Mouse (Mus musculus): ENCODE results near the gene Arid5b. TPM values are rescaled to one million over a fixed set of nuclear protein-coding genes. Genes with fewer than 3 reads are reported as not detected.

Gene Arid5b
- polyA plus RNA-seq, 1 experiment from 2014 or later = 22.7 TPM

GRCm38 (mm10) chr10:68263296-68263968 lies 15.1 kb downstream of the Arid5b start:
- peaks cover 7% of the 10 kb centered on the region for H3K4me1 ChIP-seq (replicated peaks)
- no peak overlapping the region for H3K4me2 ChIP-seq
- no peak overlapping the region for H3K9ac ChIP-seq
- H3K9me3 ChIP-seq = no peaks in the 10 kb centered on the region
- H3K36me3 ChIP-seq = no peaks in the 10 kb centered on the region
- no peaks in the 10 kb centered on the region for H3K27me3 ChIP-seq
- 92% methylated on average over 9 of the region's 9 CpGs for WGBS
- H3K27ac ChIP-seq = no peak overlapping the region
- ATAC-seq (ENCODE audit: low FRiP score) = no peak
- H3K4me3 ChIP-seq = no peak overlapping the region

DNA sequence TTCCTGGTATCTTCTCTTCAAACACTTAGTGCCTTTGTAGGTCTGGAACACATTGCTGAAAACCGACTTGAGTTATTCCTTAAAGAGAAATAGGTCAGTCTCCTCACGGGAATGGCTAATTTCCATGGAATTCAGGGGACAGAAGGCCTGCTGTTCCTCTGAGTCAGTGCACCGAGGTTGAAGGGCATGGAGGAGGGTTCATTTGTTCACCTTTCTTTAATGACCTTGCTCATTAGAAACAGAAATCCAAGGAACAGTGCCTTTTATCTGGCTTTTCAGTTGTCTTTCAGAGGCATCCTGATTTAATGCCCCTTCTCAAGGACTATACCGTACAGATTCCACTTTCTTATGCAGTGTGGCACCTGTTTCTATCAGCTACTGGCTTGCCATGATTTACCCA lies 18.9 kb downstream of the Arid5b start:
- no peak overlapping the region for H3K4me3 ChIP-seq
- no peak overlapping the region for H3K9ac ChIP-seq
- no peaks in the 10 kb centered on the region for H3K9me3 ChIP-seq
- no peak for ATAC-seq (ENCODE audit: low FRiP score)
- H3K36me3 ChIP-seq = no peaks in the 10 kb centered on the region
- H3K27me3 ChIP-seq = no peaks in the 10 kb centered on the region
- 57% methylated on average over 4 of the region's 4 CpGs for WGBS
- H3K4me2 ChIP-seq = no peak overlapping the region
- no peaks in the 10 kb centered on the region for H3K4me1 ChIP-seq (replicated peaks)
- no peak overlapping the region for H3K27ac ChIP-seq

DNA sequence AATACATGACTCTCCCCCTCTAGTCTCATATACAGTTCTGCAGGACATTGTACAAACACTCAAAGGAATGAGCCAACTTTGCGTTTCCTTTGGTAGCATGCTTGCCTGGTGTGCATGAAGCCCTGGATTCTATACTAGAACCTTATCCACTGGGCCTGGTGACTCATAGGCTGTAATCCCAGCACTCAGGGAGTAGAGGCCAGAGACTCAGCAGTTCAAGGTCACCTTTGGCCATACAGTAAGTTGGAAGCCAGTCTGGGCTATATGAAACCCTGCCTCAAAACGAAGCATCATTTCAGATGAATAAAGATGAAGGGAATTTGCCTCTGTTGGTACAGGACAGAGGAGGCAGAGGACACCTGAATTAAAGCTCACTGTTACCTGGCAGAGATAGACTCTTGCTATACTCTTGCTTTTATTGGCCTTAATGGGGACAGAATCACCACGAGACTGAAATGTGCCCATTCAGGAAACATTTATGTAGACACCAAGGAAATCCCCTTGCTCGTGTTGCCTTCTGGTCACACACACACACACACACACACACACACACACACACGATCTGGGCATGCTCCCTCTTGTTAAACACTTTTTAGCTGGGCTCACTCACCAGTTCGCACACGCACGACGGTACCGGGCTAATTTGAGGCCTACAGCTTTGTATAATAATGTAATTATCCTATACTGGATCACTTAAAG lies 21.0 kb downstream of the Arid5b start:
- no peak overlapping the region for H3K27ac ChIP-seq
- no peaks in the 10 kb centered on the region for H3K9me3 ChIP-seq
- H3K9ac ChIP-seq = no peak overlapping the region
- no peaks in the 10 kb centered on the region for H3K4me1 ChIP-seq (replicated peaks)
- H3K36me3 ChIP-seq = 0 out of 2 replicates have a peak, but pooled peaks cover 3% of the 10 kb centered on the region
- no peaks in the 10 kb centered on the region for H3K27me3 ChIP-seq
- no peak for ATAC-seq (ENCODE audit: low FRiP score)
- WGBS = 94% methylated on average over 10 of the region's 10 CpGs
- no peak overlapping the region for H3K4me2 ChIP-seq
- no peak overlapping the region for H3K4me3 ChIP-seq

DNA sequence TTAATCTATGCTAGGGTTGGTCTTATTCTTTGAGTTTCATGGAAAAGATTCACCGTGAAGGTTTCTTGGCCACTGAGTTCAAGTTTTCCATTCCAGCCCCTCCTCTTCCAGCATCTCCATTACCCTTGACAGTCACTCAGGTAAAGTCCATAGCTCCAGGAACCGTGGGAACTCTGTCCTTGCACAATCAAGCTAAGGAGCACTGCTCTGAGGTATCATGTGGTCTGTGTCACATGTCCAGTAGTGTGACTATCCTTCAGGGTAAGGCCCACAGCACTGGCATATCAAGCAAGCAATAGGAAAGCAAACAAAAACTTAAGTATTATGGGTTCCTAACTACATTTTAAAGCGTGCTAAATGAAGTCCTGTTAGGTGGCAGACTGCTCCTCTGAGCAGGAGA lies 22.4 kb downstream of the Arid5b start:
- Histone ChIP-seq H3K4me1 (replicated peaks) (no peaks in the 10 kb centered on the region), H3K27ac (no peak overlapping the region), H3K36me3 (0 out of 2 replicates have a peak, but pooled peaks cover 5% of the 10 kb centered on the region), H3K27me3 (no peaks in the 10 kb centered on the region), H3K9me3 (no peaks in the 10 kb centered on the region), H3K4me3 (no peak overlapping the region), H3K4me2 (no peak overlapping the region), H3K9ac (no peak overlapping the region)
- 89% methylated on average over 3 of the region's 3 CpGs for WGBS
- no peak for ATAC-seq (ENCODE audit: low FRiP score)

GRCm38 (mm10) chr10:68253452-68254117 lies 25.0 kb downstream of the Arid5b start:
- WGBS = 84% methylated on average over 7 of the region's 7 CpGs
- H3K27ac ChIP-seq = no peak overlapping the region
- H3K36me3 ChIP-seq = 0 out of 2 replicates have a peak, but pooled peaks cover 5% of the 10 kb centered on the region
- no peak overlapping the region for H3K4me2 ChIP-seq
- no peak overlapping the region for H3K4me3 ChIP-seq
- no peak for ATAC-seq (ENCODE audit: low FRiP score)
- H3K9ac ChIP-seq = no peak overlapping the region
- peaks cover 7% of the 10 kb centered on the region for H3K4me1 ChIP-seq (replicated peaks)
- H3K27me3 ChIP-seq = no peaks in the 10 kb centered on the region
- no peaks in the 10 kb centered on the region for H3K9me3 ChIP-seq

DNA sequence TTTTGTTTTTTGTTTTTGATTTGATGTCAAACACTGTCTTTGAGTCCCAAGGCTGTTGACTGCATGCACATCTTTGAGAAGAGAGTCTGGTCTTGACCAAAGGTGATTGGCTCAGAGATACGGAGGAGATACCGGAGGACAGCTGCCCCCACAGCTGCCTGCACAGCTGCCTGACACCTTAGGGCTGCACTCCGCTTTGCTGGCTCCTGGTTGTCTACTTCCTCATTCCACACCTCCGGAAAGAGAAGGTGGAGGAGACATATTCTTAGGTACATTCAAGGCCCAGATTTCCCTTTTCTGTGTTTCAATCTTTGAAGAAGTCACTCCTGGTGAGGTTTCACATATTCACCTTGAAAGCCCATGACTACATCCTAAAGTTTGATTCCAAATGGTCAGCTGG lies 25.9 kb downstream of the Arid5b start:
- Histone ChIP-seq H3K4me3 (no peak overlapping the region), H3K4me1 (replicated peaks) (peaks cover 9% of the 10 kb centered on the region), H3K27me3 (no peaks in the 10 kb centered on the region), H3K9ac (no peak overlapping the region), H3K4me2 (no peak overlapping the region), H3K27ac (no peak overlapping the region), H3K36me3 (0 out of 2 replicates have a peak, but pooled peaks cover 5% of the 10 kb centered on the region), H3K9me3 (no peaks in the 10 kb centered on the region)
- 96% methylated on average over 4 of the region's 4 CpGs for WGBS
- no peak for ATAC-seq (ENCODE audit: low FRiP score)

- Histone ChIP-seq H3K9ac (no peak overlapping the region), H3K4me3 (no peak overlapping the region), H3K27ac (no peak overlapping the region), H3K4me2 (no peak overlapping the region), H3K27me3 (no peaks in the 10 kb centered on the region), H3K9me3 (no peaks in the 10 kb centered on the region), H3K4me1 (replicated peaks) (peaks cover 9% of the 10 kb centered on the region), H3K36me3 (0 out of 2 replicates have a peak, but pooled peaks cover 5% of the 10 kb centered on the region)
- WGBS = 61% methylated on average over 6 of the region's 6 CpGs
- no peak for ATAC-seq (ENCODE audit: low FRiP score)
These were observed 29.2 kb downstream of the Arid5b start for GRCm38 (mm10) chr10:68249355-68249782.

DNA sequence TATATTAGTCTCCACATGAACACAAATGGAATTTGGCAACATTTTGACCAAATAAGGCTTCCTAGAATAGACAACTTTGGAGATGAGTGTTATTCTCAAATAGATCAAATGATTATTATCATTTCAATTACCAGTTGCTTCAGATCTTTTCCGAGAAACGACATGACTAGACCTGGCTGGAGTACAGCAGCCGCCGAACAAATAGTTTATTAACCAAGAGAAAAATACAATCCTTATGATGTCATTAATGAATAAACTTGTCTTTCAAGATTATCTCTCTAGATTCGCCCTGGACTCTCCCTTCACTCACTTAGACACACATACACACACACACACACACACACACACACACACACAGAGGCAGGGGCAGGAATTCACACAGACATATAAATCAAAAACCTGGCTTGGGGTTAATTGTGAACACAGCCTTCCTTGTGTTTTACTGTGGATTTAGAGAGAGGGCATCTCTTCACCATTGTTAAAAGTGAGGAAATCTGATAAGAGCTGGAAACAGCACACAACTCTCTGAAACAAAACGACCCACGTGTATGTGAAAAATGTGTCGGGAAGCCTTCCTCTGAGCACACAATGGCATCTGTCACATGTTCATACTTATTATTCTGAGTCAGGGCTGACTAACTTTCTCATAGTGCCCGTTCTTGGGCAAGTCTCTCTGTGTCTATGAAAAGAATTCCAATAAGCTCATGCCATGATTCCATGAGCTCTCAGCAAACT lies 30.1 kb downstream of the Arid5b start:
- 0 out of 2 replicates have a peak, but pooled peaks cover 5% of the 10 kb centered on the region for H3K36me3 ChIP-seq
- peaks cover 9% of the 10 kb centered on the region for H3K4me1 ChIP-seq (replicated peaks)
- no peak overlapping the region for H3K27ac ChIP-seq
- no peak overlapping the region for H3K4me3 ChIP-seq
- H3K9me3 ChIP-seq = no peaks in the 10 kb centered on the region
- 49% methylated on average over 9 of the region's 9 CpGs for WGBS
- no peak for ATAC-seq (ENCODE audit: low FRiP score)
- H3K4me2 ChIP-seq = no peak overlapping the region
- no peak overlapping the region for H3K9ac ChIP-seq
- H3K27me3 ChIP-seq = no peaks in the 10 kb centered on the region

DNA sequence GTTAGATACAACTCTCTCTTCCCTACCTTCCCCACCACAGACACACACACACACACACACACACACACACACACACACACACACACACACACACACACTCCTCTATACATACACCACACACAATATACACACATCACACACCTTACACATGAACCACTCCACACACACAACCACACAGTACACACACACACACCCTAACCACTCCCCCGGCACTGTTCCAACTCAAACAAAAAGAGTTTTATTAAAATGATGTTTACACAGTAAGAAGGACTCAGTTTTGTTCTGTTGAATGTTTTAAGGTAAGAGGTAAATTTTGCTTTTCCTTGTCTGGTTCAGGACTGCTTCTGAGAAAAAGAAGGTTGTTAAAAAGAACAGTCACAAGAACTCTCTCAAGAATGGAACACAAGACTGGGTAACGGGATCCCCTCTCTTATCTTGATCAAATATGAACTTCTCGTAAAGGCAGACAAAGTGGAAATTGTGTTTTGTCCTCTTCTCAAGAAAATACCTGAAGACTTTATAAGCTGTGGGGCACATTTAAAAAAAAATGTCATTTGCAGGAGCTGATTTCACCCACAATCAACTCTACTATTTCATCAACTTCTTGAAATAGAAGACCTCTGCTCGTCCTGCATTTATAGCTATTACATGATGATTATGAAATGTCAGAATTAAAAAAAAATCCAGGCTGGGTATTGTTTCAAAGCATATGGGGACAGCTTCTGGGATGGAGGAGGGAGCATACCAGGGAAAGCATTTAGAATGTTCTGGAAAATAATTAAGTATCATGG lies 30.9 kb downstream of the Arid5b start:
- H3K4me3 ChIP-seq = no peak overlapping the region
- ATAC-seq (ENCODE audit: low FRiP score) = no peak
- H3K27me3 ChIP-seq = no peaks in the 10 kb centered on the region
- H3K4me1 ChIP-seq (replicated peaks) = peaks cover 9% of the 10 kb centered on the region
- no peak overlapping the region for H3K4me2 ChIP-seq
- H3K36me3 ChIP-seq = peaks cover 9% of the 10 kb centered on the region; the same call in 1 of the 2 replicates
- no peaks in the 10 kb centered on the region for H3K9me3 ChIP-seq
- no peak overlapping the region for H3K9ac ChIP-seq
- 90% methylated on average over 4 of the region's 4 CpGs for WGBS
- no peak overlapping the region for H3K27ac ChIP-seq

GRCm38 (mm10) chr10:68246603-68247247 lies 31.8 kb downstream of the Arid5b start:
- Histone ChIP-seq H3K4me2 (no peak overlapping the region), H3K4me1 (replicated peaks) (peaks cover 9% of the 10 kb centered on the region), H3K9ac (no peak overlapping the region), H3K9me3 (no peaks in the 10 kb centered on the region), H3K27me3 (no peaks in the 10 kb centered on the region), H3K4me3 (no peak overlapping the region), H3K27ac (no peak overlapping the region), H3K36me3 (peaks cover 12% of the 10 kb centered on the region)
- no peak for ATAC-seq (ENCODE audit: low FRiP score)
- 71% methylated on average over 7 of the region's 7 CpGs for WGBS

DNA sequence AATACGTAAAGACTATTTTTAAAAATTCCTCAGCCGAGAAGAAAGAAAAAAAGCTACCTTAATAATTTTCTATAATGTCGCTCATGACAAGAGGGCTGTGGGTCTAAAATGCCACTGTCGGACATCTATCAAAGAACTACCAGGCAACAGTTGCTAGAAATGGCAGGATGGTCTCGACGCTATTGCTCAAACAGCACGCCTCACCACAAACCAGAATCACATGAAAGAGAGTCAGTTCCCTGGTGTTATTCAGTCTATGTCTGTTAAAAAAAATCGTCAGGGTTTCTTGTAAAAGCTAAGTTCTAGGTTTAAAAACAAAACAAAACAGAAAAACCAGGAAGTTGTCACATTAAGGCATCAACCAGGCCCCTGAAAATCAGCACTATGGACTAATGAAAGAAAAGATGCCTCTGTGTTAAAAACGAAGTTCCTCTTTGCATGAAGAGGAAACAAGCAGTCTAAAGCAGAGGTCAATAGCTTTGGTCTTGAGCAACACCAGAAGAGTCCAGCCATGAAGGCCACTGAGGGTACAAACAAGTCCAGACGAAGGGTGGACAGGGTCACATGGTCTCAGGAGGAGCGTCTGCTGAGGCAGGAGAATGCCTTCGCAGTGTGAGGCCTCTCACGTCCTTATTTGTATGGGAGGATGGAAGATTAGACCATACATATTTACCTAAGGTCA lies 37.6 kb downstream of the Arid5b start:
- Histone ChIP-seq H3K4me3 (no peak overlapping the region), H3K36me3 (peaks cover 16% of the 10 kb centered on the region), H3K27ac (no peak overlapping the region), H3K9me3 (no peaks in the 10 kb centered on the region), H3K27me3 (no peaks in the 10 kb centered on the region), H3K9ac (no peak overlapping the region), H3K4me2 (no peak overlapping the region), H3K4me1 (replicated peaks) (peaks cover 14% of the 10 kb centered on the region; the same call in 1 of the 2 replicates)
- ATAC-seq (ENCODE audit: low FRiP score) = no peak
- 91% methylated on average over 13 of the region's 13 CpGs for WGBS
